Mouse (Mus musculus): ENCODE data around the gene Ankib1. TPM values are rescaled to one million over a fixed set of nuclear protein-coding genes. Genes with fewer than 3 reads are reported as not detected.

Gene Ankib1
- 15.8 and 18.2 TPM in 2 replicates for polyA plus RNA-seq (2014; fragmentation: Nextera tagmentation; extraction: Ambion mirVana)

GRCm38 (mm10) chr5:3802433-3803291, at the start of gene Ankib1, which contains the start of gene Krit1:
Ankib1 (minus strand) TSS chr5:3802925.
Krit1 (plus strand) TSS chr5:3803184.
- no peaks in the 10 kb centered on the region for H3K9me3 ChIP-seq (ENCODE audit: control insufficient read depth, low read length)
- peak within 1 kb of the TSS; percentile 79 for H3K4me3 ChIP-seq (ENCODE audit: low read depth, low read length)
- no peaks in the 10 kb centered on the region for H3K36me3 ChIP-seq (ENCODE audit: control insufficient read depth, insufficient read depth, low read length)
- H3K27ac ChIP-seq (ENCODE audit: low read depth, low read length): peak within 1 kb of the TSS; percentile 88
- DNase-seq (ENCODE audit: low spot score): peak; percentile 91
- no peaks in the 10 kb centered on the region for H3K27me3 ChIP-seq (ENCODE audit: control insufficient read depth, insufficient read depth, low read length)
- WGBS: under 1% methylated on average over 89 of the region's 109 CpGs
- peak within 1 kb of the TSS; percentile 83 for H3K9ac ChIP-seq (ENCODE audit: low read depth, low read length)
- peak within 1 kb of the TSS; percentile 64 for H3K4me2 ChIP-seq (replicated peaks; ENCODE audit: low read depth, low read length)
- peak; percentile 97 for ATAC-seq (ENCODE audit: low FRiP score)
- no peaks in the 10 kb centered on the region; the same call in 1 of the 2 replicates for H3K4me1 ChIP-seq (replicated peaks; ENCODE audit: control insufficient read depth, insufficient read depth, low read length)

- DNase-seq (ENCODE audit: low spot score): peak; percentile 32
- peak within 1 kb of the TSS; percentile 27 for H3K4me3 ChIP-seq (ENCODE audit: low read depth, low read length)
- H3K4me1 ChIP-seq (replicated peaks; ENCODE audit: control insufficient read depth, insufficient read depth, low read length): no peaks in the 10 kb centered on the region; the same call in 1 of the 2 replicates
- no peaks in the 10 kb centered on the region for H3K27me3 ChIP-seq (ENCODE audit: control insufficient read depth, insufficient read depth, low read length)
- 7% methylated on average over 24 of the region's 24 CpGs for WGBS
- no peak for ATAC-seq (ENCODE audit: low FRiP score)
- H3K4me2 ChIP-seq (replicated peaks; ENCODE audit: low read depth, low read length): peak within 1 kb of the TSS; percentile 50
- H3K9me3 ChIP-seq (ENCODE audit: control insufficient read depth, low read length): no peaks in the 10 kb centered on the region
- H3K27ac ChIP-seq (ENCODE audit: low read depth, low read length): no peak within 1 kb of the TSS
- no peaks in the 10 kb centered on the region for H3K36me3 ChIP-seq (ENCODE audit: control insufficient read depth, insufficient read depth, low read length)
- H3K9ac ChIP-seq (ENCODE audit: low read depth, low read length): 0 out of 2 replicates have a peak within 1 kb of the TSS, but pooled peaks have one; percentile 43
Observed at GRCm38 (mm10) chr5:3845026-3845425, 42.3 kb upstream of the Ankib1 start, which contains the start of gene Lrrd1. Lrrd1 (plus strand) TSS chr5:3845173.

GRCm38 (mm10) chr5:3834107-3834506, 31.4 kb upstream of the Ankib1 start:
- H3K9ac ChIP-seq (ENCODE audit: low read depth, low read length): no peak overlapping the region
- H3K4me2 ChIP-seq (replicated peaks; ENCODE audit: low read depth, low read length): no peak overlapping the region
- no peak for ATAC-seq (ENCODE audit: low FRiP score)
- no peak for DNase-seq (ENCODE audit: low spot score)
- 88% methylated on average over 1 of the region's 1 CpGs for WGBS
- H3K27ac ChIP-seq (ENCODE audit: low read depth, low read length): no peak overlapping the region
- H3K4me1 ChIP-seq (replicated peaks; ENCODE audit: control insufficient read depth, insufficient read depth, low read length): no peaks in the 10 kb centered on the region
- no peak overlapping the region for H3K4me3 ChIP-seq (ENCODE audit: low read depth, low read length)
- no peaks in the 10 kb centered on the region for H3K27me3 ChIP-seq (ENCODE audit: control insufficient read depth, insufficient read depth, low read length)
- 0 out of 2 replicates have a peak, but pooled peaks cover 7% of the 10 kb centered on the region for H3K36me3 ChIP-seq (ENCODE audit: control insufficient read depth, insufficient read depth, low read length)
- no peaks in the 10 kb centered on the region for H3K9me3 ChIP-seq (ENCODE audit: control insufficient read depth, low read length)

- H3K27me3 ChIP-seq (ENCODE audit: control insufficient read depth, insufficient read depth, low read length): no peaks in the 10 kb centered on the region
- H3K9me3 ChIP-seq (ENCODE audit: control insufficient read depth, low read length): no peaks in the 10 kb centered on the region
- WGBS: 96% methylated on average over 1 of the region's 1 CpGs
- DNase-seq (ENCODE audit: low spot score) (no peak), ATAC-seq (ENCODE audit: low FRiP score) (no peak)
- no peak overlapping the region for H3K27ac ChIP-seq (ENCODE audit: low read depth, low read length)
- no peaks in the 10 kb centered on the region for H3K4me1 ChIP-seq (replicated peaks; ENCODE audit: control insufficient read depth, insufficient read depth, low read length)
- no peak overlapping the region for H3K4me2 ChIP-seq (replicated peaks; ENCODE audit: low read depth, low read length)
- H3K4me3 ChIP-seq (ENCODE audit: low read depth, low read length): no peak overlapping the region
- no peaks in the 10 kb centered on the region for H3K36me3 ChIP-seq (ENCODE audit: control insufficient read depth, insufficient read depth, low read length)
- no peak overlapping the region for H3K9ac ChIP-seq (ENCODE audit: low read depth, low read length)
Observed at GRCm38 (mm10) chr5:3808472-3808871, 5.7 kb upstream of the Ankib1 start.

GRCm38 (mm10) chr5:3803292-3804165, 804 bp upstream of the Ankib1 start:
- WGBS: under 1% methylated on average over 36 of the region's 36 CpGs
- peak; percentile 55 for DNase-seq (ENCODE audit: low spot score)
- no peaks in the 10 kb centered on the region for H3K36me3 ChIP-seq (ENCODE audit: control insufficient read depth, insufficient read depth, low read length)

GRCm38 (mm10) chr5:3801672-3802432, 873 bp downstream of the Ankib1 start:
- Histone ChIP-seq H3K9me3 (ENCODE audit: control insufficient read depth, low read length) (no peaks in the 10 kb centered on the region), H3K27me3 (ENCODE audit: control insufficient read depth, insufficient read depth, low read length) (no peaks in the 10 kb centered on the region), H3K4me3 (ENCODE audit: low read depth, low read length) (peak overlapping the region; percentile 79), H3K36me3 (ENCODE audit: control insufficient read depth, insufficient read depth, low read length) (no peaks in the 10 kb centered on the region), H3K4me1 (replicated peaks; ENCODE audit: control insufficient read depth, insufficient read depth, low read length) (no peaks in the 10 kb centered on the region; the same call in 1 of the 2 replicates), H3K9ac (ENCODE audit: low read depth, low read length) (peak overlapping the region; percentile 83), H3K27ac (ENCODE audit: low read depth, low read length) (peak overlapping the region; percentile 88; the same call in 1 of the 2 replicates), H3K4me2 (replicated peaks; ENCODE audit: low read depth, low read length) (peak overlapping the region; percentile 64)
- ATAC-seq (ENCODE audit: low FRiP score) (no peak), DNase-seq (ENCODE audit: low spot score) (no peak)
- WGBS: 8% methylated on average over 18 of the region's 18 CpGs

More at GRCm38 (mm10) chr5:3803292-3804165, 804 bp upstream of the Ankib1 start:
- Histone ChIP-seq H3K9ac (ENCODE audit: low read depth, low read length) (peak overlapping the region; percentile 83), H3K27ac (ENCODE audit: low read depth, low read length) (peak overlapping the region; percentile 88), H3K4me1 (replicated peaks; ENCODE audit: control insufficient read depth, insufficient read depth, low read length) (no peaks in the 10 kb centered on the region; the same call in 1 of the 2 replicates), H3K9me3 (ENCODE audit: control insufficient read depth, low read length) (no peaks in the 10 kb centered on the region), H3K4me2 (replicated peaks; ENCODE audit: low read depth, low read length) (peak overlapping the region; percentile 64), H3K4me3 (ENCODE audit: low read depth, low read length) (peak overlapping the region; percentile 79), H3K27me3 (ENCODE audit: control insufficient read depth, insufficient read depth, low read length) (no peaks in the 10 kb centered on the region)
- peak; percentile 78 for ATAC-seq (ENCODE audit: low FRiP score)

- 89% methylated on average over 4 of the region's 4 CpGs for whole genome bisulfite sequencing
- no peak overlapping the region for H3K4me2 ChIP-seq (replicated peaks; ENCODE audit: low read depth, low read length)
Observed at GRCm38 (mm10) chr5:3800881-3801280, 1.8 kb downstream of the Ankib1 start.

GRCm38 (mm10) chr5:3800041-3800440, 2.7 kb downstream of the Ankib1 start:
- DNase-seq (ENCODE audit: low spot score): no peak
- Histone ChIP-seq H3K27ac (ENCODE audit: low read depth, low read length) (no peak overlapping the region), H3K9me3 (ENCODE audit: control insufficient read depth, low read length) (no peaks in the 10 kb centered on the region), H3K36me3 (ENCODE audit: control insufficient read depth, insufficient read depth, low read length) (no peaks in the 10 kb centered on the region), H3K27me3 (ENCODE audit: control insufficient read depth, insufficient read depth, low read length) (no peaks in the 10 kb centered on the region), H3K9ac (ENCODE audit: low read depth, low read length) (no peak overlapping the region), H3K4me1 (replicated peaks; ENCODE audit: control insufficient read depth, insufficient read depth, low read length) (no peaks in the 10 kb centered on the region; the same call in 1 of the 2 replicates), H3K4me3 (ENCODE audit: low read depth, low read length) (no peak overlapping the region), H3K4me2 (replicated peaks; ENCODE audit: low read depth, low read length) (no peak overlapping the region)
- no peak for ATAC-seq (ENCODE audit: low FRiP score)
- 91% methylated on average over 1 of the region's 1 CpGs for WGBS

More at GRCm38 (mm10) chr5:3800881-3801280, 1.8 kb downstream of the Ankib1 start:
- ATAC-seq (ENCODE audit: low FRiP score) (no peak), DNase-seq (ENCODE audit: low spot score) (no peak)
- Histone ChIP-seq H3K9me3 (ENCODE audit: control insufficient read depth, low read length) (no peaks in the 10 kb centered on the region), H3K4me3 (ENCODE audit: low read depth, low read length) (no peak overlapping the region), H3K9ac (ENCODE audit: low read depth, low read length) (no peak overlapping the region), H3K27me3 (ENCODE audit: control insufficient read depth, insufficient read depth, low read length) (no peaks in the 10 kb centered on the region), H3K36me3 (ENCODE audit: control insufficient read depth, insufficient read depth, low read length) (no peaks in the 10 kb centered on the region), H3K27ac (ENCODE audit: low read depth, low read length) (no peak overlapping the region), H3K4me1 (replicated peaks; ENCODE audit: control insufficient read depth, insufficient read depth, low read length) (no peaks in the 10 kb centered on the region; the same call in 1 of the 2 replicates)
